Mouse (Mus musculus) urinary bladder, postnatal 10 days (tissue): Measurements from ENCODE around the gene P2rx3.

ENCODE experiments used
- DNase-seq: peaks from one replicate; pipeline ENCODE4 v3.0.0; 2022; ENCODE audit warnings: low spot score

The P2rx3 gene

DNA sequence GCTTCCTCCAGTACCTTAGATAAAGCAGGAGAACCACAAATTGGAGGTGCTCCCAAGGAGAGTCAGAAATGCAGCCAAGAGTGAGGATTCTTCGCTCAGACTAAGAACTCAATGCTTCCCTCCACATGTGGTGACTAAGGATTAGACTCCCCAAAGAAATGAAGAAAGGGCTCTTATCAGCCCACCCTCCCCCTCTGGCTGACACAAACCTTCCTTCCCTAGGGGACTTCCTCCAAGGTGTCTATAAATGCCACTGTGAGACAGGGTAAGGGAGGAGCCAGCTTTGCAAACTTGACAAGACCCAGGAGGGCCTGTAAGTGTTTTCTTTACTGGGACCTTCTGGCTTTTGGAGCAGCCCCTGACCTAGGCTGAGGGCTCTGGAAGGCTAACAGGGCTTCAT, 57.1 kb downstream of the P2rx3 start, which contains the start of gene Prg2:
Gene Prg2 (plus strand): TSS at position 274 of the 400 bp plus-strand sequence.
- no peak for DNase-seq

- no peak for DNase-seq
Observed at GRCm38 (mm10) chr2:84975580-84975979, 61.7 kb downstream of the P2rx3 start.

DNA sequence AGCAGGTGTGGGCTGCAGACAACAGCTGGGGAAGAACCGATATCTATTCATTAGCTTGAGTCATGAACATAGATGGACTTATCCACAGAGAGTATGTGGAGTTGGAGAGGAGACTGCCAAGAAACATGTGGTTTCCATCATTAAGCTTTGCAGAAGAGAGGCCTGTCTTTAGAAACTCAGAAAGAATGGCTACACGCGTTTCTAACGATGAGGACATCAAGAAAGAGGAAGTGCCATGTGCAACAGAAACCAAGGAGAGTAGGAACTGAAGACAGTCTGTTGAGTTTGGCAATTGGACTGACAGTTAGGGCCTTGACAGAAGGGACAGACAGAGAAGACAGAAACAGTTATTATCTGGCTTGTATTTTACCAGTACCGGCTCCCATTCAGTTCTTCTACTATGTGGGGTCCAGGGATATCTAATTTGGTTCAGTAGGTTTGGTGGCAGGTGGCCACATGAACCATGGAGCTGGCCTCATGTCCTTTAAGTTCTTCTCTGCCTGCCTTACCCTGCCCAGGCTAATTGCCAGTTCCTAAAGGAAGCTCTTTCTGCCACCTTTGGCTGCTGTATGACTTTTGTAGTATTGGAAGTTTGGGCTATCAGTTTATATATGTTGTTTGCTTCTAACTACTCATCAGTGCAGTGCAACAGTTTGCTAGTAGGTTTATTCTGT, 69.8 kb downstream of the P2rx3 start:
- DNase-seq: no peak

GRCm38 (mm10) chr2:84964111-84964801, 73.0 kb downstream of the P2rx3 start:
- DNase-seq: no peak

DNA sequence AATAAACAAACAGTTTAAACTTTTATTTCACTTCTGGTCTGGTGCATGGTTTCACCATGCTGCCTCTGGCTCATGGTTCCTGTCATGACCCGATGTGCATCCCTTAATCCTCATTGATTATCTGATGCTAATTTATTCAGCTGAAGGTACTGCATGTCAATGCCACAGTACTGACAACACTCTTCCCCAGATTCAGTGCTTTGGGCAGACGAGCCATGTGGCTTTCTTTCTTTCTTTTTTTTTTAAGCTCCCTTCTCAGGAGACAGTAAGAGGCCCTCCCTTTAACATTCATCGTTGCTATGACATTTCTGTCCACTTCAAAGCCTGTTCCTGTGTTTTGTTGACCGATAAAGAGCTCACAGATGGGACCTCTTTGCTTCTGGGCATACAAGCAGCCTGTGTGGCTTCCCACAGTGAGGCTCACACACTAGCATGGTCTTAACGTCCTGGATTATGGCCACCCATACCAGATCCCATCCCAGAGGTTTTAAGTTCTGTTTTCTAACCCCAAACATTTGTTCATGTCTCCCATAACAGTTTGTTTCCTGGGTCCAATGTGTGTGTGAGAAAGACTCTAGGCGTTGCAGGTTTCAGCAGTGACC, 74.3 kb downstream of the P2rx3 start:
- DNase-seq: no peak

GRCm38 (mm10) chr2:84961901-84962300, 75.4 kb downstream of the P2rx3 start:
- no peak for DNase-seq

DNA sequence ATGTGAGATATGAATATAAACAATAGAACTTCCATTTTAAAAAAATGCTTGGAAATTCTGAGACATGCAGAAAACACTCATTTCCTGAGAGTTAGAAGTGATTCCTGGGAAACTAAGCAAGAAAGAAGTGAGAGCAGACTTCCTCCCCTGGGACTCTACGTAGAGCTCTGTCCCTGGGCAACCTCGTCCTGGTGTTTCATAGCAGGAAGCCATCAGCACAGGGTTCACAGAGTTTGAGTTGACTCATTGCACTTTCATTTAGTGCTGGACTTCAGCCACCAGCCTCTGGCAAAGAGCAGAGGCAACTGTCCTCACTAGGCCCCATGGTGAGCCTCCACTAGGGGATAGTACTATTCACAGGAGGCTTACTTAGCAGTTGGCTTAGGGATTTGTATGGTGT, 76.0 kb downstream of the P2rx3 start:
- no peak for DNase-seq

DNA sequence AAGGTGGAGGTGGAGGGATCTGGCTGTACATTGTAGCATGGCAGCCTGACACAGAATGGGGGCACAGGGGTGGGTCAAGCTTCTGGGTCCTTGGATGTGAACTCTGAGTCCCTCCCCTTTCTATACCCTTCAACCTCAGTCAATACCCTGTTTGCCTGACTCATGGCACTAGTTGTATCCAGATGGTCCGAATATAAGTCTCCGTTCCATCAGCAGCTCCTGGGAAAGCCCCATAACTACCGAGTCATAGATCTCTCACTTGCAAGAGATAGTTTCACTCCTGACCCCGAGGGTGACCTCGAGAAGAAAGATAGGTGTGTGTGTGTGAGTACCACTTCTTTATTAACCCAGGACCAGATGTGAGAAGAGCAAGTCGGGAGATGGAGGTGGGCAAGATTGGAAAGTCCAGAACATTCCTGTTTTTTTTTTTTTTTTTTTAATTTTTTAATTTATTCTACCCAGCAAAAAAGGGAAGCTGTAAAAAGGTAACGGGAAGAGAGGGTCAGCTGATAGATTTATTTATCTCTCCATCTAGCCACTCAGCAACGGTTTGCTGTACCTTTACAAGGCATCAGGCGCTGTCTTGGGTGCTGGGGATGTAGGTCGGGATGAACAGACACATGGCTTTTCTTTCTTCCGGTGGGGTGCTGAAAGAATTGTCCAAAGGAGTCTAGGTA, 78.5 kb downstream of the P2rx3 start:
- DNase-seq: no peak

DNA sequence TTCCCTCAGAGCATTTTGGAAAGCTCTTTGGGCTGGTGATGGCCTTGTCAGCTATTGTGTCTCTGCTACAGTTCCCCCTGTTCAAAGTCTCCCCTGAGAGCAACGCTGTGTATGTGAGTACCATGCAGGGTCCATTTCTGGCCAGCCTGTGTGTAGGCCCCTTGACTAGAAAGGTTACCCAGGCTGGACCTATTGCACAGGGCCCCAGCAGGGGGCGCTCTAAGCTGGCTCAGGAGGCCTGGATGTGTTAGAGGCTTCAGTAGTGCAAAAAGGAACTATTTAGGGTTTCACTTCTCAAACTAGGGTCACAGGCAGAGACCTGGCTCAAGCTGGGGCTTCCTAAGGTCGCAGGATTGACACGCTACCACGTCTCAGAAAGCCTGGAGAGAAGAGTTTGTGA, 81.0 kb downstream of the P2rx3 start:
- DNase-seq: no peak

DNA sequence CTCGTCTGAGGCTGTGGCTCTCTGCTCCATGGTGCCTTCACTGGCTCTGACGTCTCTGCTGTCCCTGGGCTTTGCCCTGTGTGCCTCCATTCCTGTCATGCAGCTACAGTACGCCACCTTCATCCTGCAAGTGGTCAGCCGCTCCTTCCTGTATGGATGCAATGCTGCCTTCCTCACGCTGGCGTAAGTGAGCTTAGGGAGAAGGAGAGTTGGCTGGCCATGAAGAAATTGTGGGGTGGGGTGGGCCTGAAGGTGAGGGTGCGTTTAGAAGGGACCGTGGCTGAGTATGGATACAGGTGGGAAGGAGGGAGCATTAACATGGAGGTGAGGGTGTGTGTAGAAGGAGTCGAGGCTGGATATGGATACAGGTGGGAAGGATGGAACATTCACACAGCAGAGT, 81.8 kb downstream of the P2rx3 start:
- no peak for DNase-seq

GRCm38 (mm10) chr2:84952693-84953092, 84.6 kb downstream of the P2rx3 start:
- no peak for DNase-seq

- DNase-seq: no peak
Observed at GRCm38 (mm10) chr2:84952251-84952650, 85.0 kb downstream of the P2rx3 start.

GRCm38 (mm10) chr2:84951027-84951426, 86.2 kb downstream of the P2rx3 start:
- DNase-seq: no peak

- no peak for DNase-seq
Observed at GRCm38 (mm10) chr2:84948721-84949120, 88.5 kb downstream of the P2rx3 start.
